In the genomic region with DNA sequence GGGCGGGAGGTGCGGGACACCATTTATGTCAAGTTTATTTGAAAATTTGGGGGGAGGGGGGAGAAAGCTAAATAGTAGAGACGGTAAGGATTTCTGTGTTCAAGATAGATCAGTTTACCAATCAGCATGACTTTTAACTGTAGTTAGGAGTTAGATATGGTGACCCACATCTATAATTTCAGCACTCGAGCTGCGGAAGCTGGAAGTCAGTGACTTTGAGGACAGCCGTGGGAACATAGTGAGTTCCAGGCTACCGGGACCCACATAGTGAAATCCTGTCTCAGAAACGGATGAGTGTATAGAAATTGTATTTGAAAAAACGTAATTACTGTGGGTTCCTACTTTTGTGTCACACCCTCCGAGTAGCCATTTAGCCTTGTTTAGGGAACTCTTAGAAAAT, we compare ENCODE assay signal across 8 mouse cellular contexts. TPM values are rescaled to one million over a fixed set of nuclear protein-coding genes. Genes with fewer than 3 reads are reported as not detected.
A peak's percentile ranks its signal among the peaks of the same experiment; 100 is the strongest.
DNase-seq lines count a peak whose midpoint lies in the region; ATAC-seq and TF ChIP-seq lines count a peak whose summit lies in the region.

No protein-coding gene starts in this region.

- peak overlapping the region; percentile 92 for H3K4me3 ChIP-seq in erythroblast, embryonic 14.5 days (replicated peaks)
- H3K4me3 ChIP-seq in spleen, adult 2 months (ENCODE audit: extremely low read depth, insufficient read depth, insufficient read length): peak overlapping the region; percentile 64
- peak overlapping the region; percentile 68 for H3K4me3 ChIP-seq in liver, embryonic 11.5 days (ENCODE audit: low read depth, low read length)

- TF ChIP-seq CTCF in spleen, adult 2 months (IDR thresholded peaks at IDR 0.05; ENCODE audit: extremely low read depth, insufficient read depth, insufficient read length, insufficient replicate concordance): no peak

- peaks cover 30% of the 10 kb centered on the region for H3K36me3 ChIP-seq in erythroblast, embryonic 14.5 days (ENCODE audit: control insufficient read depth)
- peaks cover 14% of the 10 kb centered on the region for H3K36me3 ChIP-seq in spleen, adult 2 months (ENCODE audit: control insufficient read depth, insufficient read depth, low read length)
- H3K36me3 ChIP-seq in liver, embryonic 11.5 days (ENCODE audit: control insufficient read depth, insufficient read depth, low read length): peaks cover 11% of the 10 kb centered on the region

- no peak for DNase-seq in spleen, adult 2 months (ENCODE audit: low read depth in 1 of 2, low spot score in 2 of 2)
- no peak for DNase-seq in spleen, postnatal 10 days (ENCODE audit: low spot score in 2 of 2)
- no peak for DNase-seq in liver, embryonic 11.5 days (ENCODE audit: low spot score)
- DNase-seq in right cerebral cortex, postnatal 10 days (ENCODE audit: low spot score in 2 of 2): no peak
- no peak for DNase-seq in yolk sac, embryonic 10.5 days (ENCODE audit: low spot score)
- DNase-seq in gastrocnemius, postnatal 4 days (ENCODE audit: low spot score in 2 of 2): no peak

- peak overlapping the region; percentile 87 for H3K27ac ChIP-seq in spleen, adult 2 months (ENCODE audit: insufficient read depth, low read length)
- H3K27ac ChIP-seq in liver, embryonic 11.5 days (ENCODE audit: low read depth, low read length): peak overlapping the region; percentile 47; the same call in 1 of the 2 replicates

- TF ChIP-seq POLR2A in spleen, adult 2 months (IDR thresholded peaks at IDR 0.05; ENCODE audit: low read depth, low read length): no peak

- H3K4me2 ChIP-seq in liver, embryonic 11.5 days: peak overlapping the region; percentile 90

- 2% methylated on average over 10 of the region's 10 CpGs for WGBS in spleen, adult 2 months
- 6% methylated on average over 10 of the region's 10 CpGs for WGBS in liver, embryonic 11.5 days

- no peaks in the 10 kb centered on the region; the same call in 1 of the 2 replicates for H3K9me3 ChIP-seq in erythroblast, embryonic 14.5 days (ENCODE audit: control insufficient read depth, low read length)
- H3K9me3 ChIP-seq in liver, embryonic 11.5 days (ENCODE audit: control insufficient read depth, low read length): no peaks in the 10 kb centered on the region

- ATAC-seq in erythroblast, adult 5-6 weeks (replicated peaks; ENCODE audit: low FRiP score, poor library complexity, severe bottlenecking): no peak
- ATAC-seq in liver, embryonic 11.5 days (replicated peaks; ENCODE audit: low FRiP score): no peak

- peaks cover 34% of the 10 kb centered on the region for H3K4me1 ChIP-seq in erythroblast, embryonic 14.5 days (ENCODE audit: control insufficient read depth)
- peaks cover 6% of the 10 kb centered on the region; the same call in 1 of the 2 replicates for H3K4me1 ChIP-seq in spleen, adult 2 months (ENCODE audit: control insufficient read depth, insufficient read depth, insufficient read length)
- peaks cover 8% of the 10 kb centered on the region for H3K4me1 ChIP-seq in liver, embryonic 11.5 days (replicated peaks; ENCODE audit: control insufficient read depth, insufficient read depth, low read length)

- peak overlapping the region; percentile 70 for H3K9ac ChIP-seq in liver, embryonic 11.5 days (ENCODE audit: low read depth, low read length)

- no peaks in the 10 kb centered on the region for H3K27me3 ChIP-seq in erythroblast, embryonic 14.5 days (ENCODE audit: control insufficient read depth)
- H3K27me3 ChIP-seq in spleen, adult 2 months (ENCODE audit: control insufficient read depth, insufficient read depth, low read length): no peaks in the 10 kb centered on the region
- H3K27me3 ChIP-seq in liver, embryonic 11.5 days (replicated peaks; ENCODE audit: control insufficient read depth, insufficient read depth, low read length): no peaks in the 10 kb centered on the region

RNA-seq across cellular contexts. Expression of a gene that starts 0.6 kb away (rescaled TPM):
- 0.04 and 0.08 TPM in 2 replicates for polyA plus RNA-seq in erythroblast, embryonic 14.5 days (2012)
- total RNA-seq in erythroblast, adult 5-6 weeks (2015; ENCODE audit: low replicate concordance): 1.7 and 3.8 TPM in 2 replicates
- 3.2 and 3.6 TPM in 2 replicates for total RNA-seq in erythroblast, adult 5-6 weeks (2017; ENCODE audit: low replicate concordance)
- 3.2 and 3.4 TPM in 2 replicates for polyA plus RNA-seq in spleen, adult 2 months (2012; rRNA removed)
- 9.6 and 10.2 TPM in 2 replicates for polyA plus RNA-seq in liver, embryonic 11.5 days (2014; fragmentation: Nextera tagmentation; extraction: Ambion mirVana)
- total RNA-seq in gastrocnemius, postnatal 4 days (2021): 10 to 100 TPM; 14.8 to 15.2 TPM

RNA-seq across cellular contexts. Expression of a gene that starts 14.8 kb away (rescaled TPM):
- 0.01 TPM in 2 replicates for polyA plus RNA-seq in erythroblast, embryonic 14.5 days (2012)
- total RNA-seq in erythroblast, adult 5-6 weeks (2015; ENCODE audit: low replicate concordance): not detected in 2 replicates
- not detected in 2 replicates for total RNA-seq in erythroblast, adult 5-6 weeks (2017; ENCODE audit: low replicate concordance)
- polyA plus RNA-seq in spleen, adult 2 months (2012; rRNA removed): 0.69 and 0.74 TPM in 2 replicates
- 2.4 and 3.0 TPM in 2 replicates for polyA plus RNA-seq in liver, embryonic 11.5 days (2014; fragmentation: Nextera tagmentation; extraction: Ambion mirVana)
- 1 to 10 TPM; 6.6 to 7.3 TPM for total RNA-seq in gastrocnemius, postnatal 4 days (2021)

RNA-seq across cellular contexts. Expression of a gene that starts 42.1 kb away (rescaled TPM):
- not detected in 2 replicates for polyA plus RNA-seq in erythroblast, embryonic 14.5 days (2012)
- total RNA-seq in erythroblast, adult 5-6 weeks (2015; ENCODE audit: low replicate concordance): not detected in 2 replicates
- total RNA-seq in erythroblast, adult 5-6 weeks (2017; ENCODE audit: low replicate concordance): not detected in 2 replicates
- 0.13 and 0.20 TPM in 2 replicates for polyA plus RNA-seq in spleen, adult 2 months (2012; rRNA removed)
- not detected in 2 replicates for polyA plus RNA-seq in liver, embryonic 11.5 days (2014; fragmentation: Nextera tagmentation; extraction: Ambion mirVana)
- under 1 TPM in 1 of 2 experiments, not detected in 1; 0.15 TPM for total RNA-seq in gastrocnemius, postnatal 4 days (2021)

RNA-seq across cellular contexts. Expression of a gene that starts 46.9 kb away (rescaled TPM):
- 0.01 and 0.04 TPM in 2 replicates for polyA plus RNA-seq in erythroblast, embryonic 14.5 days (2012)
- 0.42 and 0.77 TPM in 2 replicates for total RNA-seq in erythroblast, adult 5-6 weeks (2015; ENCODE audit: low replicate concordance)
- 2.6 and 4.5 TPM in 2 replicates for total RNA-seq in erythroblast, adult 5-6 weeks (2017; ENCODE audit: low replicate concordance)
- 1.2 and 1.5 TPM in 2 replicates for polyA plus RNA-seq in spleen, adult 2 months (2012; rRNA removed)
- polyA plus RNA-seq in liver, embryonic 11.5 days (2014; fragmentation: Nextera tagmentation; extraction: Ambion mirVana): 9.0 and 10.0 TPM in 2 replicates
- 10 to 100 TPM; 10.9 to 14.4 TPM for total RNA-seq in gastrocnemius, postnatal 4 days (2021)
